Mouse (Mus musculus): Measurements from ENCODE around the gene Proser3. TPM values are rescaled to one million over a fixed set of nuclear protein-coding genes. Genes with fewer than 3 reads are reported as not detected.
A peak's percentile ranks its signal among the peaks of the same experiment; 100 is the strongest.

The Proser3 gene
- polyA plus RNA-seq, 1 experiment from 2014 or later, result 18.7 TPM

GRCm38 (mm10) chr7:30593579-30594509 lies 41.7 kb upstream of the Proser3 start:
- no peak overlapping the region for H3K4me3 ChIP-seq (ENCODE audit: low read depth, low read length)
- no peaks in the 10 kb centered on the region for H3K36me3 ChIP-seq (ENCODE audit: control insufficient read depth, insufficient read depth, low read length)
- no peak overlapping the region for H3K27ac ChIP-seq (ENCODE audit: low read length)
- 76% methylated on average over 10 of the region's 10 CpGs for WGBS
- H3K4me2 ChIP-seq (replicated peaks; ENCODE audit: low read depth, low read length), result no peak overlapping the region
- H3K4me1 ChIP-seq (ENCODE audit: control insufficient read depth, insufficient read depth, low read length), result peaks cover 5% of the 10 kb centered on the region; the same call in 1 of the 2 replicates
- H3K9ac ChIP-seq (replicated peaks; ENCODE audit: low read depth, low read length), result no peak overlapping the region
- no peaks in the 10 kb centered on the region for H3K27me3 ChIP-seq (ENCODE audit: control insufficient read depth, insufficient read depth, low read length)
- no peak for ATAC-seq (ENCODE audit: insufficient number of reproducible peaks, insufficient read depth, low FRiP score, low read depth)
- H3K9me3 ChIP-seq (ENCODE audit: control insufficient read depth, low read depth, low read length), result no peaks in the 10 kb centered on the region

- Histone ChIP-seq H3K36me3 (ENCODE audit: control insufficient read depth, insufficient read depth, low read length) (no peaks in the 10 kb centered on the region), H3K4me1 (ENCODE audit: control insufficient read depth, insufficient read depth, low read length) (peaks cover 5% of the 10 kb centered on the region; the same call in 1 of the 2 replicates), H3K9me3 (ENCODE audit: control insufficient read depth, low read depth, low read length) (no peaks in the 10 kb centered on the region), H3K27ac (ENCODE audit: low read length) (no peak overlapping the region), H3K9ac (replicated peaks; ENCODE audit: low read depth, low read length) (no peak overlapping the region), H3K4me2 (replicated peaks; ENCODE audit: low read depth, low read length) (no peak overlapping the region), H3K27me3 (ENCODE audit: control insufficient read depth, insufficient read depth, low read length) (no peaks in the 10 kb centered on the region), H3K4me3 (ENCODE audit: low read depth, low read length) (no peak overlapping the region)
- no peak for ATAC-seq (ENCODE audit: insufficient number of reproducible peaks, insufficient read depth, low FRiP score, low read depth)
- WGBS, result 45% methylated on average over 5 of the region's 5 CpGs
These were observed 40.8 kb upstream of the Proser3 start for GRCm38 (mm10) chr7:30592772-30593423.

- H3K9me3 ChIP-seq (ENCODE audit: control insufficient read depth, low read depth, low read length), result no peaks in the 10 kb centered on the region
- peaks cover 15% of the 10 kb centered on the region; the same call in 1 of the 2 replicates for H3K4me1 ChIP-seq (ENCODE audit: control insufficient read depth, insufficient read depth, low read length)
- H3K9ac ChIP-seq (replicated peaks; ENCODE audit: low read depth, low read length), result no peak overlapping the region
- H3K27ac ChIP-seq (ENCODE audit: low read length), result no peak overlapping the region
- no peaks in the 10 kb centered on the region for H3K27me3 ChIP-seq (ENCODE audit: control insufficient read depth, insufficient read depth, low read length)
- peaks cover 1% of the 10 kb centered on the region; the same call in 1 of the 2 replicates for H3K36me3 ChIP-seq (ENCODE audit: control insufficient read depth, insufficient read depth, low read length)
- ATAC-seq (ENCODE audit: insufficient number of reproducible peaks, insufficient read depth, low FRiP score, low read depth), result no peak
- WGBS, result 68% methylated on average over 4 of the region's 4 CpGs
- H3K4me2 ChIP-seq (replicated peaks; ENCODE audit: low read depth, low read length), result no peak overlapping the region
- H3K4me3 ChIP-seq (ENCODE audit: low read depth, low read length), result no peak overlapping the region
These were observed 39.5 kb upstream of the Proser3 start for GRCm38 (mm10) chr7:30591605-30591951.

- H3K36me3 ChIP-seq (ENCODE audit: control insufficient read depth, insufficient read depth, low read length), result peaks cover 6% of the 10 kb centered on the region
- H3K27me3 ChIP-seq (ENCODE audit: control insufficient read depth, insufficient read depth, low read length), result no peaks in the 10 kb centered on the region
- no peaks in the 10 kb centered on the region for H3K9me3 ChIP-seq (ENCODE audit: control insufficient read depth, low read depth, low read length)
- H3K9ac ChIP-seq (replicated peaks; ENCODE audit: low read depth, low read length), result no peak overlapping the region
- no peak overlapping the region for H3K27ac ChIP-seq (ENCODE audit: low read length)
- no peak for ATAC-seq (ENCODE audit: insufficient number of reproducible peaks, insufficient read depth, low FRiP score, low read depth)
- H3K4me1 ChIP-seq (ENCODE audit: control insufficient read depth, insufficient read depth, low read length), result peaks cover 17% of the 10 kb centered on the region; the same call in 1 of the 2 replicates
- 84% methylated on average over 9 of the region's 9 CpGs for WGBS
- H3K4me2 ChIP-seq (replicated peaks; ENCODE audit: low read depth, low read length), result no peak overlapping the region
- H3K4me3 ChIP-seq (ENCODE audit: low read depth, low read length), result no peak overlapping the region
These were observed 39.0 kb upstream of the Proser3 start for GRCm38 (mm10) chr7:30590927-30591604.

- Histone ChIP-seq H3K9me3 (ENCODE audit: control insufficient read depth, low read depth, low read length) (no peaks in the 10 kb centered on the region), H3K9ac (replicated peaks; ENCODE audit: low read depth, low read length) (no peak overlapping the region), H3K4me2 (replicated peaks; ENCODE audit: low read depth, low read length) (peak overlapping the region; percentile 54), H3K27me3 (ENCODE audit: control insufficient read depth, insufficient read depth, low read length) (no peaks in the 10 kb centered on the region), H3K4me1 (ENCODE audit: control insufficient read depth, insufficient read depth, low read length) (peaks cover 17% of the 10 kb centered on the region; the same call in 1 of the 2 replicates), H3K36me3 (ENCODE audit: control insufficient read depth, insufficient read depth, low read length) (peaks cover 20% of the 10 kb centered on the region), H3K27ac (ENCODE audit: low read length) (peak overlapping the region; percentile 64; the same call in 1 of the 2 replicates), H3K4me3 (ENCODE audit: low read depth, low read length) (peak overlapping the region; percentile 91)
- ATAC-seq (ENCODE audit: insufficient number of reproducible peaks, insufficient read depth, low FRiP score, low read depth), result peak; percentile 60
- WGBS, result 24% methylated on average over 40 of the region's 40 CpGs
These were observed 37.6 kb upstream of the Proser3 start for GRCm38 (mm10) chr7:30589435-30590301.

- Histone ChIP-seq H3K9ac (replicated peaks; ENCODE audit: low read depth, low read length) (peak within 1 kb of the TSS; percentile 90), H3K27me3 (ENCODE audit: control insufficient read depth, insufficient read depth, low read length) (no peaks in the 10 kb centered on the region), H3K9me3 (ENCODE audit: control insufficient read depth, low read depth, low read length) (no peaks in the 10 kb centered on the region), H3K36me3 (ENCODE audit: control insufficient read depth, insufficient read depth, low read length) (peaks cover 29% of the 10 kb centered on the region), H3K4me1 (ENCODE audit: control insufficient read depth, insufficient read depth, low read length) (peaks cover 17% of the 10 kb centered on the region; the same call in 1 of the 2 replicates), H3K4me3 (ENCODE audit: low read depth, low read length) (peak within 1 kb of the TSS; percentile 91), H3K27ac (ENCODE audit: low read length) (peak within 1 kb of the TSS; percentile 91), H3K4me2 (replicated peaks; ENCODE audit: low read depth, low read length) (peak within 1 kb of the TSS; percentile 94)
- 0% methylated on average over 48 of the region's 68 CpGs for WGBS
- peak; percentile 96 for ATAC-seq (ENCODE audit: insufficient number of reproducible peaks, insufficient read depth, low FRiP score, low read depth)
These were observed 36.8 kb upstream of the Proser3 start, which contains the start of gene Kmt2b for GRCm38 (mm10) chr7:30588676-30589434. Kmt2b (minus strand) TSS chr7:30588726.

- Histone ChIP-seq H3K4me2 (replicated peaks; ENCODE audit: low read depth, low read length) (peak overlapping the region; percentile 94), H3K4me3 (ENCODE audit: low read depth, low read length) (peak overlapping the region; percentile 91), H3K9me3 (ENCODE audit: control insufficient read depth, low read depth, low read length) (no peaks in the 10 kb centered on the region), H3K9ac (replicated peaks; ENCODE audit: low read depth, low read length) (peak overlapping the region; percentile 90), H3K36me3 (ENCODE audit: control insufficient read depth, insufficient read depth, low read length) (peaks cover 37% of the 10 kb centered on the region), H3K27me3 (ENCODE audit: control insufficient read depth, insufficient read depth, low read length) (no peaks in the 10 kb centered on the region), H3K27ac (ENCODE audit: low read length) (peak overlapping the region; percentile 91), H3K4me1 (ENCODE audit: control insufficient read depth, insufficient read depth, low read length) (peaks cover 17% of the 10 kb centered on the region; the same call in 1 of the 2 replicates)
- ATAC-seq (ENCODE audit: insufficient number of reproducible peaks, insufficient read depth, low FRiP score, low read depth), result peak; percentile 6
- 1% methylated on average over 65 of the region's 67 CpGs for WGBS
These were observed 36.0 kb upstream of the Proser3 start for GRCm38 (mm10) chr7:30587842-30588667.

All from stomach, embryonic 14.5 days (tissue).